In genomic region chr6:43312961-43313656, GRCm38 (mm10) we compare ENCODE assay signal across 11 mouse cellular contexts. TPM values are rescaled to one million over a fixed set of nuclear protein-coding genes. Genes with fewer than 3 reads are reported as not detected.
DNase-seq lines count a peak whose midpoint lies in the region; ATAC-seq and TF ChIP-seq lines count a peak whose summit lies in the region.
"Had no signal": no experiment of that assay in that cellular context is flagged by ENCODE, and none has a peak within 500 bp of the region (broad histone marks: within the 10 kb centered on the region; RNA-seq: fewer than 3 reads in every experiment).

No protein-coding gene starts in this region.

- no peak; the same call in 1 of the 2 replicates for ATAC-seq in kidney, postnatal 0 days (replicated peaks; ENCODE audit: low FRiP score, low read depth)
- peak; percentile 63 for ATAC-seq in forebrain, embryonic 11.5 days (replicated peaks; ENCODE audit: low FRiP score)
- peak; percentile 50; the same call in 1 of the 2 replicates for ATAC-seq in limb, embryonic 14.5 days (ENCODE audit: low FRiP score, low read depth)
- peak; percentile 52; the same call in 1 of the 2 replicates for ATAC-seq in neural tube, embryonic 12.5 days (ENCODE audit: low FRiP score, low read depth)

- 53% methylated on average over 8 of the region's 8 CpGs for WGBS in kidney, postnatal 0 days
- WGBS in forebrain, embryonic 11.5 days = 53% methylated on average over 8 of the region's 8 CpGs
- 70% methylated on average over 8 of the region's 8 CpGs for WGBS in limb, embryonic 14.5 days
- WGBS in neural tube, embryonic 12.5 days = 58% methylated on average over 8 of the region's 8 CpGs

- H3K4me2 ChIP-seq in kidney, postnatal 0 days (ENCODE audit: low read length) = no peak overlapping the region
- no peak overlapping the region for H3K4me2 ChIP-seq in forebrain, embryonic 11.5 days (ENCODE audit: low read depth, low read length, severe bottlenecking)
- H3K4me2 ChIP-seq in limb, embryonic 14.5 days (replicated peaks; ENCODE audit: low read depth, low read length, severe bottlenecking) = no peak overlapping the region
- H3K4me2 ChIP-seq in neural tube, embryonic 12.5 days (replicated peaks) = no peak overlapping the region
- H3K4me2 ChIP-seq: liver, embryonic 15.5 days had no signal

- H3K9me3 ChIP-seq in kidney, postnatal 0 days (replicated peaks; ENCODE audit: low read length) = no peaks in the 10 kb centered on the region
- H3K9me3 ChIP-seq in forebrain, embryonic 11.5 days (ENCODE audit: control insufficient read depth, low read length) = no peaks in the 10 kb centered on the region
- no peaks in the 10 kb centered on the region for H3K9me3 ChIP-seq in limb, embryonic 14.5 days (ENCODE audit: control insufficient read depth, low read length)
- no peaks in the 10 kb centered on the region for H3K9me3 ChIP-seq in neural tube, embryonic 12.5 days
- H3K9me3 ChIP-seq: liver, embryonic 15.5 days had no signal

- TF ChIP-seq CTCF in kidney, postnatal 0 days (IDR thresholded peaks at IDR 0.05; ENCODE audit: low read depth) = no peak

- H3K36me3 ChIP-seq in kidney, postnatal 0 days (ENCODE audit: insufficient read depth, low read length) = no peaks in the 10 kb centered on the region
- H3K36me3 ChIP-seq in forebrain, embryonic 11.5 days (ENCODE audit: control insufficient read depth, insufficient read depth, low read length) = no peaks in the 10 kb centered on the region
- H3K36me3 ChIP-seq in limb, embryonic 14.5 days (ENCODE audit: control insufficient read depth, insufficient read depth, low read length) = no peaks in the 10 kb centered on the region
- H3K36me3 ChIP-seq in neural tube, embryonic 12.5 days = no peaks in the 10 kb centered on the region
- H3K36me3 ChIP-seq: liver, embryonic 15.5 days had no signal

- H3K27ac ChIP-seq in kidney, postnatal 0 days = no peak overlapping the region
- no peak overlapping the region for H3K27ac ChIP-seq in forebrain, embryonic 11.5 days (ENCODE audit: low read depth, low read length)
- H3K27ac ChIP-seq in limb, embryonic 14.5 days (replicated peaks; ENCODE audit: low read depth, low read length) = no peak overlapping the region
- H3K27ac ChIP-seq in neural tube, embryonic 12.5 days = no peak overlapping the region
- H3K27ac ChIP-seq: liver, embryonic 15.5 days had no signal

- 0 out of 2 replicates have a peak, but pooled peaks cover 3% of the 10 kb centered on the region for H3K4me1 ChIP-seq in kidney, postnatal 0 days (replicated peaks; ENCODE audit: insufficient read depth, low read length)
- H3K4me1 ChIP-seq in forebrain, embryonic 11.5 days (replicated peaks; ENCODE audit: control insufficient read depth, insufficient read depth, low read length) = 0 out of 2 replicates have a peak, but pooled peaks cover 1% of the 10 kb centered on the region
- H3K4me1 ChIP-seq in limb, embryonic 14.5 days (ENCODE audit: control insufficient read depth, insufficient read depth, low read length) = no peaks in the 10 kb centered on the region
- no peaks in the 10 kb centered on the region for H3K4me1 ChIP-seq in neural tube, embryonic 12.5 days
- H3K4me1 ChIP-seq: liver, embryonic 15.5 days had no signal

- TF ChIP-seq POLR2A in limb, embryonic 14.5 days (IDR thresholded peaks at IDR 0.05; ENCODE audit: borderline replicate concordance, extremely low read depth, insufficient read depth, insufficient read length) = no peak

- H3K27me3 ChIP-seq in kidney, postnatal 0 days (ENCODE audit: insufficient read depth, low read length) = no peaks in the 10 kb centered on the region
- H3K27me3 ChIP-seq in forebrain, embryonic 11.5 days (ENCODE audit: control insufficient read depth, insufficient read depth, low read length) = no peaks in the 10 kb centered on the region
- no peaks in the 10 kb centered on the region for H3K27me3 ChIP-seq in limb, embryonic 14.5 days (ENCODE audit: control insufficient read depth, insufficient read depth, low read length)
- H3K27me3 ChIP-seq in neural tube, embryonic 12.5 days (replicated peaks) = no peaks in the 10 kb centered on the region
- H3K27me3 ChIP-seq: liver, embryonic 15.5 days had no signal

- peak; percentile 36 for DNase-seq in kidney, postnatal 0 days (ENCODE audit: low spot score)
- DNase-seq in kidney, adult 18-20 months = no peak
- DNase-seq in forebrain, embryonic 11.5 days (ENCODE audit: low spot score) = no peak
- no peak for DNase-seq in limb, embryonic 14.5 days (ENCODE audit: low spot score)
- DNase-seq in testis, postnatal 14 days (ENCODE audit: low spot score) = no peak
- DNase-seq in gastrocnemius, postnatal 10 days = no peak
- DNase-seq: layer of hippocampus, postnatal 36 days; right cerebral cortex, postnatal 14 days had no signal

- H3K9ac ChIP-seq in kidney, postnatal 0 days (ENCODE audit: low read depth, low read length) = no peak overlapping the region
- no peak overlapping the region for H3K9ac ChIP-seq in forebrain, embryonic 11.5 days (ENCODE audit: low read length)
- no peak overlapping the region for H3K9ac ChIP-seq in limb, embryonic 14.5 days (ENCODE audit: low read depth, low read length, severe bottlenecking)
- no peak overlapping the region for H3K9ac ChIP-seq in neural tube, embryonic 12.5 days
- H3K9ac ChIP-seq: liver, embryonic 15.5 days had no signal

- H3K4me3 ChIP-seq in kidney, postnatal 0 days (replicated peaks; ENCODE audit: low read depth, low read length) = no peak overlapping the region
- no peak overlapping the region for H3K4me3 ChIP-seq in forebrain, embryonic 11.5 days (ENCODE audit: low read depth, low read length)
- H3K4me3 ChIP-seq in limb, embryonic 14.5 days (replicated peaks; ENCODE audit: low read length) = no peak overlapping the region
- no peak overlapping the region for H3K4me3 ChIP-seq in neural tube, embryonic 12.5 days
- H3K4me3 ChIP-seq: liver, embryonic 15.5 days had no signal

RNA-seq across cellular contexts. Expression of gene Nobox, which starts 3.8 kb away (rescaled TPM):
- polyA plus RNA-seq in kidney, postnatal 0 days (2015; fragmentation: Nextera tagmentation; extraction: Ambion mirVana) = not detected in 2 replicates
- not detected in 2 replicates for polyA plus RNA-seq in forebrain, embryonic 11.5 days (2014; fragmentation: Nextera tagmentation; extraction: Ambion mirVana)
- polyA plus RNA-seq in limb, embryonic 14.5 days (2012; rRNA removed) = 0.15 and 0.20 TPM in 2 replicates
- 0.22 TPM in 1 of 2 replicates, not detected in the other for polyA plus RNA-seq in limb, embryonic 14.5 days (2014; fragmentation: Nextera tagmentation; extraction: Ambion mirVana)
- not detected in 2 replicates for polyA plus RNA-seq in neural tube, embryonic 12.5 days (2016; fragmentation: Nextera tagmentation; extraction: Ambion mirVana)
- total RNA-seq in gastrocnemius, postnatal 10 days (2021) = not detected
- total RNA-seq: layer of hippocampus, postnatal 36 days had no signal
- polyA plus RNA-seq: liver, embryonic 15.5 days; stomach, embryonic 16.5 days had no signal

RNA-seq across cellular contexts. Expression of gene Arhgef5, which starts 47.7 kb away (rescaled TPM):
- 16.2 and 16.4 TPM in 2 replicates for polyA plus RNA-seq in kidney, postnatal 0 days (2015; fragmentation: Nextera tagmentation; extraction: Ambion mirVana)
- polyA plus RNA-seq in forebrain, embryonic 11.5 days (2014; fragmentation: Nextera tagmentation; extraction: Ambion mirVana) = 2.2 and 2.9 TPM in 2 replicates
- 21.6 and 23.0 TPM in 2 replicates for polyA plus RNA-seq in limb, embryonic 14.5 days (2012; rRNA removed)
- polyA plus RNA-seq in limb, embryonic 14.5 days (2014; fragmentation: Nextera tagmentation; extraction: Ambion mirVana) = 11.6 and 12.7 TPM in 2 replicates
- 3.3 and 3.4 TPM in 2 replicates for polyA plus RNA-seq in neural tube, embryonic 12.5 days (2016; fragmentation: Nextera tagmentation; extraction: Ambion mirVana)
- total RNA-seq in gastrocnemius, postnatal 10 days (2021) = 1 to 10 TPM; 5.5 to 9.3 TPM
